Mouse (Mus musculus) forebrain, embryonic 10.5 days (tissue): Measurements from ENCODE around the gene Mb21d2. TPM values are rescaled to one million over a fixed set of nuclear protein-coding genes. Genes with fewer than 3 reads are reported as not detected.
A peak's percentile ranks its signal among the peaks of the same experiment; 100 is the strongest.

Source experiments
- DNase-seq: peaks from one replicate; pipeline ENCODE4 v3.0.0-alpha.2; 2017; ENCODE audit warnings: low spot score; ENCODE audit errors: extremely low spot score
- H3K27ac ChIP-seq: fragments of 300-500 bp; sonication (generic); 2 replicates; pipeline ENCODE4 v1.5.1; 2016; ENCODE audit warnings: mild to moderate bottlenecking
- H3K27me3 ChIP-seq: fragments of 300-500 bp; sonication (generic); 2 replicates; pipeline ENCODE4 v1.6.1; 2016; ENCODE audit warnings: mild to moderate bottlenecking; ENCODE audit not compliant: poor library complexity, severe bottlenecking
- H3K36me3 ChIP-seq: fragments of 300-500 bp; sonication (generic); replicated peaks from 2 replicates; pipeline ENCODE4 v1.6.1; 2016; ENCODE audit warnings: mild to moderate bottlenecking, moderate library complexity
- H3K4me1 ChIP-seq: fragments of 300-500 bp; sonication (generic); 2 replicates; pipeline ENCODE4 v1.6.1; 2016
- H3K4me3 ChIP-seq: fragments of 300-500 bp; sonication (generic); 2 replicates; pipeline ENCODE4 v1.5.1; 2016; ENCODE audit warnings: mild to moderate bottlenecking, moderate library complexity
- H3K9me3 ChIP-seq: fragments of 300-500 bp; sonication (generic); 2 replicates; pipeline ENCODE4 v1.6.1; 2016; ENCODE audit warnings: mild to moderate bottlenecking, moderate library complexity
- WGBS: fragments of 180-500 bp; shearing (Covaris S2); methylation state at CpG from one replicate; pipeline ENCODE4 v1.1.7; 2016; 5-methylcytosine and 5-hydroxymethylcytosine counted together
- polyA plus RNA-seq: library from polyadenylated mRNA; unstranded; fragments of >200 nt; fragmentation: Nextera tagmentation; extraction: Ambion mirVana; gene quantifications from 2 replicates; pipeline ENCODE4 v1.2.1, GENCODE M21; 2016

The Mb21d2 gene
- polyA plus RNA-seq, 1 experiment from 2014 or later: 4.5 TPM

GRCm38 (mm10) chr16:28840075-28840974, 89.1 kb downstream of the Mb21d2 start:
- peaks cover 18% of the 10 kb centered on the region for H3K4me1 ChIP-seq
- 66% methylated on average over 24 of the region's 24 CpGs for WGBS
- H3K4me3 ChIP-seq: no peak overlapping the region
- H3K36me3 ChIP-seq: no peaks in the 10 kb centered on the region
- no peaks in the 10 kb centered on the region for H3K9me3 ChIP-seq
- H3K27ac ChIP-seq: no peak overlapping the region
- peak; percentile 49 for DNase-seq
- H3K27me3 ChIP-seq: peaks cover 3% of the 10 kb centered on the region; the same call in 1 of the 2 replicates

- H3K4me1 ChIP-seq: peaks cover 18% of the 10 kb centered on the region
- H3K27me3 ChIP-seq: peaks cover 3% of the 10 kb centered on the region; the same call in 1 of the 2 replicates
- WGBS: 80% methylated on average over 9 of the region's 9 CpGs
- no peaks in the 10 kb centered on the region for H3K9me3 ChIP-seq
- no peak for DNase-seq
- no peaks in the 10 kb centered on the region for H3K36me3 ChIP-seq
- H3K27ac ChIP-seq: no peak overlapping the region
- H3K4me3 ChIP-seq: no peak overlapping the region
Measured at GRCm38 (mm10) chr16:28839575-28839974, 89.9 kb downstream of the Mb21d2 start.

- H3K4me3 ChIP-seq: no peak overlapping the region
- DNase-seq: peak; percentile 37
- H3K9me3 ChIP-seq: no peaks in the 10 kb centered on the region
- no peak overlapping the region for H3K27ac ChIP-seq
- H3K27me3 ChIP-seq: peaks cover 3% of the 10 kb centered on the region; the same call in 1 of the 2 replicates
- peaks cover 22% of the 10 kb centered on the region for H3K4me1 ChIP-seq
- no peaks in the 10 kb centered on the region for H3K36me3 ChIP-seq
- WGBS: 24% methylated on average over 12 of the region's 12 CpGs
Measured at GRCm38 (mm10) chr16:28838016-28838415, 91.5 kb downstream of the Mb21d2 start.

- Histone ChIP-seq H3K27ac (no peak overlapping the region), H3K4me3 (no peak overlapping the region), H3K9me3 (no peaks in the 10 kb centered on the region; the same call in 1 of the 2 replicates), H3K4me1 (peaks cover 12% of the 10 kb centered on the region), H3K36me3 (peaks cover 15% of the 10 kb centered on the region), H3K27me3 (no peaks in the 10 kb centered on the region)
- DNase-seq: no peak
- 88% methylated on average over 12 of the region's 12 CpGs for WGBS
Measured at GRCm38 (mm10) chr16:28832085-28832635, 97.3 kb downstream of the Mb21d2 start.

GRCm38 (mm10) chr16:28829263-28829955, 100.1 kb downstream of the Mb21d2 start:
- H3K27me3 ChIP-seq: no peaks in the 10 kb centered on the region
- peaks cover 26% of the 10 kb centered on the region for H3K36me3 ChIP-seq
- peaks cover 12% of the 10 kb centered on the region for H3K4me1 ChIP-seq
- H3K9me3 ChIP-seq: no peaks in the 10 kb centered on the region; the same call in 1 of the 2 replicates
- 94% methylated on average over 10 of the region's 10 CpGs for WGBS
- H3K4me3 ChIP-seq: no peak overlapping the region
- no peak overlapping the region for H3K27ac ChIP-seq
- DNase-seq: no peak

- no peaks in the 10 kb centered on the region; the same call in 1 of the 2 replicates for H3K9me3 ChIP-seq
- no peaks in the 10 kb centered on the region for H3K4me1 ChIP-seq
- no peak overlapping the region for H3K27ac ChIP-seq
- H3K27me3 ChIP-seq: no peaks in the 10 kb centered on the region
- H3K4me3 ChIP-seq: no peak overlapping the region
- 90% methylated on average over 8 of the region's 8 CpGs for WGBS
- H3K36me3 ChIP-seq: peaks cover 26% of the 10 kb centered on the region
- no peak for DNase-seq
Measured at GRCm38 (mm10) chr16:28824781-28825180, 104.7 kb downstream of the Mb21d2 start.

GRCm38 (mm10) chr16:28821774-28822173, 107.7 kb downstream of the Mb21d2 start:
- H3K27ac ChIP-seq: no peak overlapping the region
- H3K36me3 ChIP-seq: peaks cover 8% of the 10 kb centered on the region
- H3K9me3 ChIP-seq: no peaks in the 10 kb centered on the region
- no peaks in the 10 kb centered on the region for H3K27me3 ChIP-seq
- 81% methylated on average over 6 of the region's 6 CpGs for WGBS
- no peak overlapping the region for H3K4me3 ChIP-seq
- peaks cover 6% of the 10 kb centered on the region; the same call in 1 of the 2 replicates for H3K4me1 ChIP-seq
- DNase-seq: no peak

- H3K36me3 ChIP-seq: no peaks in the 10 kb centered on the region
- DNase-seq: no peak
- no peaks in the 10 kb centered on the region for H3K27me3 ChIP-seq
- H3K4me1 ChIP-seq: peaks cover 6% of the 10 kb centered on the region; the same call in 1 of the 2 replicates
- no peak overlapping the region for H3K4me3 ChIP-seq
- WGBS: 28% methylated on average over 5 of the region's 5 CpGs
- no peaks in the 10 kb centered on the region; the same call in 1 of the 2 replicates for H3K9me3 ChIP-seq
- H3K27ac ChIP-seq: no peak overlapping the region
Measured at GRCm38 (mm10) chr16:28818749-28819285, 110.7 kb downstream of the Mb21d2 start.

- no peaks in the 10 kb centered on the region for H3K36me3 ChIP-seq
- H3K27me3 ChIP-seq: no peaks in the 10 kb centered on the region
- no peak overlapping the region for H3K27ac ChIP-seq
- no peaks in the 10 kb centered on the region for H3K4me1 ChIP-seq
- DNase-seq: no peak
- 90% methylated on average over 1 of the region's 1 CpGs for WGBS
- H3K9me3 ChIP-seq: peaks cover 16% of the 10 kb centered on the region; the same call in 1 of the 2 replicates
- no peak overlapping the region for H3K4me3 ChIP-seq
Measured at GRCm38 (mm10) chr16:28813290-28813689, 116.2 kb downstream of the Mb21d2 start.

- Histone ChIP-seq H3K27me3 (no peaks in the 10 kb centered on the region), H3K36me3 (no peaks in the 10 kb centered on the region), H3K9me3 (peaks cover 16% of the 10 kb centered on the region; the same call in 1 of the 2 replicates), H3K4me1 (no peaks in the 10 kb centered on the region), H3K27ac (no peak overlapping the region), H3K4me3 (no peak overlapping the region)
- WGBS: 38% methylated on average over 1 of the region's 1 CpGs
- DNase-seq: no peak
Measured at GRCm38 (mm10) chr16:28809089-28809488, 120.4 kb downstream of the Mb21d2 start.

- no peaks in the 10 kb centered on the region for H3K27me3 ChIP-seq
- 6% methylated on average over 4 of the region's 4 CpGs for WGBS
- H3K9me3 ChIP-seq: no peaks in the 10 kb centered on the region
- DNase-seq: peak; percentile 25
- no peaks in the 10 kb centered on the region for H3K36me3 ChIP-seq
- no peak overlapping the region for H3K27ac ChIP-seq
- H3K4me3 ChIP-seq: no peak overlapping the region
- H3K4me1 ChIP-seq: no peaks in the 10 kb centered on the region
Measured at GRCm38 (mm10) chr16:28793115-28793514, 136.4 kb downstream of the Mb21d2 start.
